Mouse (Mus musculus) cortical plate, adult 2 months (tissue): ENCODE data around the gene Arhgap24.

Experiments
- CTCF ChIP-seq: fragments of 200-500 bp; IDR thresholded peaks from 2 replicates; pipeline ENCODE4 v1.5.1; 2011; ENCODE audit warnings: mild to moderate bottlenecking, control low read depth, low read length; ENCODE audit not compliant: insufficient read depth; ENCODE audit errors: extremely low read depth
- POLR2A ChIP-seq: fragments of 200-500 bp; IDR thresholded peaks from 2 replicates; pipeline ENCODE4 v1.6.1; 2011; ENCODE audit warnings: mild to moderate bottlenecking, low read length, control low read depth; ENCODE audit not compliant: insufficient read depth; ENCODE audit errors: extremely low read depth

- TF ChIP-seq CTCF (no peak), POLR2A (no peak)
These were observed 245.8 kb downstream of the Arhgap24 start for GRCm38 (mm10) chr5:102726985-102727384.
